Mouse (Mus musculus) small intestine, adult 2 months (tissue): ENCODE results near the gene Lhcgr.

Source experiments
- CTCF ChIP-seq: fragments of 200-500 bp; IDR thresholded peaks from 2 replicates; pipeline ENCODE4 v1.5.1; 2012; ENCODE audit warnings: low read depth, mild to moderate bottlenecking, control low read depth, inconsistent platforms, low read length, moderate library complexity, mixed read lengths; ENCODE audit not compliant: insufficient replicate concordance, insufficient read length; ENCODE audit errors: extremely low read depth
- POLR2A ChIP-seq: fragments of 200-500 bp; IDR thresholded peaks from 2 replicates; pipeline ENCODE4 v1.6.1; 2012; ENCODE audit warnings: low read depth, mild to moderate bottlenecking, control low read depth, inconsistent platforms, low read length, moderate library complexity

GRCm38 (mm10) chr17:88803441-88803840, 11.7 kb upstream of the Lhcgr start:
- TF ChIP-seq POLR2A (no peak), CTCF (no peak)
